Mouse (Mus musculus) spleen, adult 2 months (tissue): ENCODE data around the gene Cacna2d1. TPM values are rescaled to one million over a fixed set of nuclear protein-coding genes. Genes with fewer than 3 reads are reported as not detected.

ENCODE experiments used
- DNase-seq, 2 experiments: peaks; one replicate each; pipeline versions ENCODE4 v3.0.0 to v3.0.0-alpha.2; 2012 to 2021; ENCODE audit warnings: low spot score in 2 of 2, low read depth in 1 of 2
- H3K27ac ChIP-seq: fragments of 200-500 bp; 2 replicates; pipeline ENCODE4 v1.5.1; 2012; ENCODE audit warnings: low read length, inconsistent platforms; ENCODE audit not compliant: insufficient read depth
- H3K27me3 ChIP-seq: fragments of 200-500 bp; 2 replicates; pipeline ENCODE4 v1.6.1; 2012; ENCODE audit warnings: mild to moderate bottlenecking, moderate library complexity, low read length, inconsistent platforms; ENCODE audit not compliant: control insufficient read depth, insufficient read depth
- H3K36me3 ChIP-seq: fragments of 200-500 bp; 2 replicates; pipeline ENCODE4 v1.6.1; 2012; ENCODE audit warnings: mild to moderate bottlenecking, low read length, inconsistent platforms; ENCODE audit not compliant: control insufficient read depth, insufficient read depth
- H3K4me1 ChIP-seq: fragments of 200-500 bp; 2 replicates; pipeline ENCODE4 v1.6.1; 2011; ENCODE audit warnings: inconsistent platforms; ENCODE audit not compliant: control insufficient read depth, insufficient read depth, insufficient read length
- H3K4me3 ChIP-seq: fragments of 200-500 bp; 2 replicates; pipeline ENCODE4 v1.5.1; 2011; ENCODE audit warnings: mild to moderate bottlenecking, inconsistent platforms; ENCODE audit not compliant: insufficient read depth, insufficient read length; ENCODE audit errors: extremely low read depth
- CTCF ChIP-seq: fragments of 200-500 bp; IDR thresholded peaks from 2 replicates; pipeline ENCODE4 v1.5.1; 2011; ENCODE audit warnings: mild to moderate bottlenecking, inconsistent platforms; ENCODE audit not compliant: insufficient read depth, insufficient read length, insufficient replicate concordance; ENCODE audit errors: extremely low read depth
- POLR2A ChIP-seq: fragments of 200-500 bp; IDR thresholded peaks from 2 replicates; pipeline ENCODE4 v1.6.1; 2011; ENCODE audit warnings: low read depth, low read length, inconsistent platforms
- WGBS: fragments of 180-500 bp; shearing (Covaris S2); methylation state at CpG from one replicate; pipeline ENCODE4 v1.1.7; 2018; 5-methylcytosine and 5-hydroxymethylcytosine counted together
- polyA plus RNA-seq: library from polyadenylated mRNA; depleted of rRNA; stranded (reverse); fragments of >200 nt; gene quantifications from 2 replicates; pipeline ENCODE4 v1.2.3, GENCODE M21; 2012

Cacna2d1 gene
- polyA plus RNA-seq, 1 experiment: 0.32 TPM

GRCm38 (mm10) chr5:16155375-16156284, 221.1 kb downstream of the Cacna2d1 start:
- H3K27ac ChIP-seq: no peak overlapping the region
- DNase-seq: no peak
- H3K4me3 ChIP-seq: no peak overlapping the region
- no peaks in the 10 kb centered on the region for H3K4me1 ChIP-seq
- H3K27me3 ChIP-seq: no peaks in the 10 kb centered on the region
- TF ChIP-seq POLR2A: no peak
- no peak for TF ChIP-seq CTCF
- WGBS: 72% methylated on average over 6 of the region's 6 CpGs
- H3K36me3 ChIP-seq: no peaks in the 10 kb centered on the region

GRCm38 (mm10) chr5:16163270-16163669, 228.8 kb downstream of the Cacna2d1 start:
- Histone ChIP-seq H3K27me3 (no peaks in the 10 kb centered on the region), H3K4me1 (no peaks in the 10 kb centered on the region), H3K27ac (no peak overlapping the region), H3K36me3 (no peaks in the 10 kb centered on the region), H3K4me3 (no peak overlapping the region)
- DNase-seq: no peak
- TF ChIP-seq CTCF: no peak
- no peak for TF ChIP-seq POLR2A

DNA sequence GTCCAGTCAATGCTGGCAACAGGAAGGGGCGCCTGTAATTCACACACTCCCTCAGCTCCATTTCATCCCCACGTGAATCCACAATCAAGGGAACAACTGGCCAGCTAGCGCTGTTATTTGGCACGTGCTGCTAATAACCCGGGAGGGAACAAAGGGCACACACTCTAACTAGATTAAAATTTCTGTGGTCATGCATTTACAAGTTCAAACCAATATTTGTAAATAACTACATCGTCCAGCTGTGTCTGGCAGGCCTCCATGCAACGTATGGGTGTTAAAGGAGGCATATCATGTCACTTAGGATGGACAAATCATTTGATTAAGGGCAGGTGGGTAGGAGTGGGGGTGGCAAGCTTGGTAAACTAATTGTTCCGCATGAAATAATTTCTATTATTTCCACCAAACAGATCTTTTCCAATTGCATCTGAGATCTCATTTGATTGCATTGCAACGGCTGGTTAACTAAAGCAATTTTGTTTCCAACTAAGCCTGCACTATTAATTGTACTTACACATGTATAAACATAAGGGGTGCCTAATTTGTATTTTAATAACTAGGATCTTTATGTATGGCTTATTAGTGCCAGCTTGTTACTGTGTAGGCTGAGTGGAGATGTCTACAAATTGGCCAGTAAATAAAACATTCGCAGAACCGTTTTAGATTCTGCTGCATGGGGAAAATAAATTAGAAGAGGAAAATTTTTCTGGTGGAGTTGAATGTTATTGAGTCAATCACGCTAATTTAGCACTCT, 231.8 kb downstream of the Cacna2d1 start:
- TF ChIP-seq POLR2A (no peak), CTCF (no peak)
- Histone ChIP-seq H3K36me3 (no peaks in the 10 kb centered on the region), H3K4me1 (no peaks in the 10 kb centered on the region), H3K4me3 (no peak overlapping the region), H3K27me3 (no peaks in the 10 kb centered on the region), H3K27ac (no peak overlapping the region)
- DNase-seq: no peak
- 76% methylated on average over 12 of the region's 12 CpGs for WGBS

DNA sequence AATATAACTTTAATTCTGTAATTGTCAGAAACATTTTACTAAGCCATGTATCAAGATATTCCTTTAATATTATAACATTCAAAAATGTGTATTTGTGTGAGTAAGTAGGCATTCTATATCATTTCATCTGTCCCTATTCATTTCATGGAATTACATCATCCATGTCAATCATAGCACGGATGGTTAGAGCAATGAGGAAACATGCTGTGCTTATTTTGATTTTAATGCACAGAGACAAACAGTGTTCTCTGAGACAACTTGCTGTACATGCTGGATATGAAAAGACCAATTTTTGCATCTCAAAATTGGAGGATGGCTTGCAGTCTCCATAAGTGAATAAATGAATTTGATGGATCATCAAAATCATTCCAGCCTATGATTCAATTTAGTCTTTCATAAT, 232.4 kb downstream of the Cacna2d1 start:
- DNase-seq: no peak
- TF ChIP-seq CTCF (no peak), POLR2A (no peak)
- Histone ChIP-seq H3K27ac (no peak overlapping the region), H3K36me3 (no peaks in the 10 kb centered on the region), H3K4me1 (no peaks in the 10 kb centered on the region), H3K27me3 (no peaks in the 10 kb centered on the region), H3K4me3 (no peak overlapping the region)
- 85% methylated on average over 1 of the region's 1 CpGs for WGBS

GRCm38 (mm10) chr5:16181041-16181440, 246.6 kb downstream of the Cacna2d1 start:
- no peak overlapping the region for H3K27ac ChIP-seq
- H3K36me3 ChIP-seq: no peaks in the 10 kb centered on the region
- TF ChIP-seq POLR2A: no peak
- no peak for TF ChIP-seq CTCF
- WGBS: 83% methylated on average over 7 of the region's 7 CpGs
- no peak overlapping the region for H3K4me3 ChIP-seq
- no peaks in the 10 kb centered on the region for H3K27me3 ChIP-seq
- no peaks in the 10 kb centered on the region for H3K4me1 ChIP-seq
- no peak for DNase-seq

GRCm38 (mm10) chr5:16184064-16184463, 249.6 kb downstream of the Cacna2d1 start:
- WGBS: 90% methylated on average over 1 of the region's 1 CpGs
- no peaks in the 10 kb centered on the region for H3K4me1 ChIP-seq
- H3K27me3 ChIP-seq: no peaks in the 10 kb centered on the region
- no peak for DNase-seq
- no peak overlapping the region for H3K4me3 ChIP-seq
- no peaks in the 10 kb centered on the region for H3K36me3 ChIP-seq
- H3K27ac ChIP-seq: no peak overlapping the region
- TF ChIP-seq POLR2A (no peak), CTCF (no peak)

GRCm38 (mm10) chr5:16187931-16188330, 253.4 kb downstream of the Cacna2d1 start:
- TF ChIP-seq POLR2A (no peak), CTCF (no peak)
- H3K27ac ChIP-seq: no peak overlapping the region
- H3K36me3 ChIP-seq: no peaks in the 10 kb centered on the region
- H3K4me3 ChIP-seq: no peak overlapping the region
- H3K27me3 ChIP-seq: no peaks in the 10 kb centered on the region
- DNase-seq: no peak
- 48% methylated on average over 3 of the region's 3 CpGs for WGBS
- H3K4me1 ChIP-seq: no peaks in the 10 kb centered on the region
